Mouse (Mus musculus): ENCODE measurements at regions not wholly inside any gene's neighbourhood (a gene's known extent, or its start where the extent isn't known, plus 50 kb on each side); places are given as distances from the start of the nearest gene placed in this dataset.

GRCm38 (mm10) chr3:115407946-115408642 is 306.8 kb downstream of the S1pr1 start:
- Histone ChIP-seq H3K4me3 (no peak overlapping the region), H3K27ac (no peak overlapping the region)
- no peak for DNase-seq (ENCODE audit: extremely low spot score in 1 of 2, low spot score in 2 of 2)
- no peak for TF ChIP-seq CTCF (IDR thresholded peaks at IDR 0.05)
- intact Hi-C loops (cut with DNase I): no loop called here

GRCm38 (mm10) chr3:115403330-115403986 is 311.4 kb downstream of the S1pr1 start:
- no peak for DNase-seq (ENCODE audit: extremely low spot score in 1 of 2, low spot score in 2 of 2)
- H3K27ac ChIP-seq: no peak overlapping the region
- intact Hi-C loops (cut with DNase I): loop anchor here (1.0 kb wide), 1 partner anchor 14 kb away; no protein-coding TSS in a partner anchor
- no peak overlapping the region for H3K4me3 ChIP-seq
- TF ChIP-seq CTCF (IDR thresholded peaks at IDR 0.05): no peak

GRCm38 (mm10) chr3:115364829-115365228 is 350.0 kb downstream of the S1pr1 start:
- TF ChIP-seq CTCF (IDR thresholded peaks at IDR 0.05): no peak
- H3K4me3 ChIP-seq: no peak overlapping the region
- intact Hi-C loops (cut with DNase I): no loop called here
- DNase-seq (ENCODE audit: extremely low spot score in 1 of 2, low spot score in 2 of 2): no peak
- H3K27ac ChIP-seq: no peak overlapping the region

Measured in left cerebral cortex, adult 2 months (tissue).